Mouse (Mus musculus) testis, adult 2 months (tissue): ENCODE measurements around the gene Pars2. TPM values are rescaled to one million over a fixed set of nuclear protein-coding genes. Genes with fewer than 3 reads are reported as not detected.
A peak's percentile ranks its signal among the peaks of the same experiment; 100 is the strongest.

Source experiments
- H3K27ac ChIP-seq: fragments of 200-500 bp; 2 replicates; pipeline ENCODE4 v1.5.1; 2012; ENCODE audit warnings: low read depth, low read length; ENCODE audit not compliant: control insufficient read depth, insufficient read depth
- H3K27me3 ChIP-seq: fragments of 200-500 bp; 2 replicates; pipeline ENCODE4 v1.6.1; 2012; ENCODE audit warnings: mild to moderate bottlenecking, low read length, moderate library complexity; ENCODE audit not compliant: control insufficient read depth, insufficient read depth
- H3K36me3 ChIP-seq: fragments of 200-500 bp; 2 replicates; pipeline ENCODE4 v1.6.1; 2012; ENCODE audit warnings: mild to moderate bottlenecking, low read length; ENCODE audit not compliant: control insufficient read depth, insufficient read depth
- H3K4me1 ChIP-seq: fragments of 200-500 bp; 2 replicates; pipeline ENCODE4 v1.6.1; 2012; ENCODE audit warnings: low read length; ENCODE audit not compliant: control insufficient read depth, insufficient read depth
- H3K4me3 ChIP-seq: fragments of 200-500 bp; 2 replicates; pipeline ENCODE4 v1.5.1; 2012; ENCODE audit warnings: low read depth, mild to moderate bottlenecking, low read length, moderate library complexity, mixed read lengths; ENCODE audit not compliant: control insufficient read depth
- CTCF ChIP-seq: fragments of 200-500 bp; IDR thresholded peaks from 2 replicates; pipeline ENCODE4 v1.5.1; 2012; ENCODE audit warnings: low read depth, mild to moderate bottlenecking, inconsistent platforms, low read length, moderate library complexity; ENCODE audit not compliant: control insufficient read depth, insufficient read depth, insufficient replicate concordance
- POLR2A ChIP-seq: fragments of 200-500 bp; IDR thresholded peaks from 2 replicates; pipeline ENCODE4 v1.6.1; 2012; ENCODE audit warnings: low read depth, mild to moderate bottlenecking, inconsistent platforms, low read length, moderate library complexity; ENCODE audit not compliant: control insufficient read depth
- polyA plus RNA-seq: library from polyadenylated mRNA; depleted of rRNA; stranded (reverse); fragments of >200 nt; gene quantifications from 2 replicates; pipeline ENCODE4 v1.2.3, GENCODE M21; 2012

The Pars2 gene
- polyA plus RNA-seq, 1 experiment: 2.3 TPM

DNA sequence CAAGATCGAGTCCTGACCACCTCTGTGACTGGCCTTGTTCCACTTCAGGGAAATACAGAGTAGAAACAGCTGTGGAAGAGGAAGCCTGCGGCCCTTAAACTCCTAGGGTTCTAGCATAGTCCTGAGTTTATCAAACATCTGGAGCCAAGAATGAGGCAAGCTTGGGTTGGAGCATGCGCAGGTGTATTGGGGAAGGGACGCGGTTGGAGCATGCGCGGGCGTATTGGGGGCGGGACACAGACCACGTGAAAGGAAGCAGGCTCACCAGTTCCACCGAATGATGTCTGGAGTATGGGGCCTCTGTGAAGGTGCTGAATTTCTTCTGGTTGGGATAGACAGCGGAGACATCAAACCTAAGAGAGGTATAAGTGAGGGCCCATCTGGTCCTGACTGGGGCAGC lies 35.2 kb upstream of the Pars2 start:
- peaks cover 11% of the 10 kb centered on the region for H3K4me1 ChIP-seq
- no peak for TF ChIP-seq CTCF
- no peak for TF ChIP-seq POLR2A
- no peaks in the 10 kb centered on the region for H3K27me3 ChIP-seq
- H3K27ac ChIP-seq: no peak overlapping the region
- H3K4me3 ChIP-seq: peak overlapping the region; percentile 41
- H3K36me3 ChIP-seq: no peaks in the 10 kb centered on the region

GRCm38 (mm10) chr4:106617056-106617455 lies 33.8 kb upstream of the Pars2 start, which contains the start of gene Lexm:
Gene Lexm (minus strand): TSS chr4:106617241.
- TF ChIP-seq CTCF (no peak), POLR2A (peak; percentile 35; the same call in 1 of the 2 replicates)
- H3K27me3 ChIP-seq: no peaks in the 10 kb centered on the region
- H3K36me3 ChIP-seq: no peaks in the 10 kb centered on the region
- no peak within 1 kb of the TSS for H3K27ac ChIP-seq
- H3K4me1 ChIP-seq: peaks cover 16% of the 10 kb centered on the region
- H3K4me3 ChIP-seq: peak within 1 kb of the TSS; percentile 80

DNA sequence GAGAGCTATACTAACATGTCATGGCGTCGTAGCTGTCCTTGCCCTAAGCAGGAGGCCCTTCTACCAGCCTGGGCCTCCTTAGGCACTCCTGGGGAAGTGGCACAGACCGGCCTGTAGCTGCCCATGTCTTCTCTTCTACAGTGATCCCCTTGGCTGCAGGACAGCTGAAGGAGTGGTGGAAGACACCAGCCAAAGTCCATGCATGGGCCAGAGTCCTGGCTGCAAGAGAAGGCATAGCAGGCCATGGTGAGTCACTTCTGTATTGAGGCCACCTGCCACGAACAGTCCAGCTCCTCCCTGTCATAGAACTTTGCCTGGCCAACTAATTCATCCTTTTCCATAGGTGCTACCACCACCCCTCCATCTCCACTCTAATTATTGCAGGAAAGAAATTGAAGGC lies 32.0 kb upstream of the Pars2 start:
- H3K36me3 ChIP-seq: no peaks in the 10 kb centered on the region
- H3K27me3 ChIP-seq: no peaks in the 10 kb centered on the region
- no peak overlapping the region for H3K4me3 ChIP-seq

GRCm38 (mm10) chr4:106621428-106621827 lies 29.4 kb upstream of the Pars2 start:
- H3K4me3 ChIP-seq: no peak overlapping the region
- peaks cover 24% of the 10 kb centered on the region for H3K4me1 ChIP-seq
- no peak for TF ChIP-seq POLR2A
- no peak for TF ChIP-seq CTCF
- H3K27me3 ChIP-seq: no peaks in the 10 kb centered on the region
- no peak overlapping the region for H3K27ac ChIP-seq
- no peaks in the 10 kb centered on the region for H3K36me3 ChIP-seq

More for the DNA sequence above, 32.0 kb upstream of the Pars2 start:
- no peak for TF ChIP-seq POLR2A
- TF ChIP-seq CTCF: no peak
- Histone ChIP-seq H3K27ac (no peak overlapping the region), H3K4me1 (peaks cover 23% of the 10 kb centered on the region)

DNA sequence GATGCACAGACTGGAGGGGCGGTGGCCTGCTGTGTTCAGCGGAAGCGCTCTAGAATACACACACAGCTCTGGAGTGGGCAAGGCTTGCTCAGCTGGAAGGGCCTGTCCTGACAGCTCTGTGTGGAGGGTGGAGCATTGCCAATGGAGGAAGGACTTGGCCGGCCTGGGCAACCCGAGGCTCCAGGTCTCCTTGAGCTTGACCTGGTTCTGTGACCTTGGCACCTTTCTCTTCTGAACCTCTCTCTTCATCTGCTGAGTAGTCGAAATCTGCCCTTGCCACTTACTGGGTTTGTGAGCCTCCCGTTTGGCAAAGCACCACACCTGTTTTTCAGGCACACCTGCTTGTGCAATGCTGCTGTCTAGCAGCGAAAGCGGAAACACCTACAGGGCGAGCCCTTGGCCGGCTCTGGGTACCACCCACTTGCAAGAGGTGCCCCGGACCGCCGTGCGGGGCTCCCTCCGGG lies 28.8 kb upstream of the Pars2 start, which contains the start of gene Ttc22:
Ttc22 (plus strand) TSS at position 403 of the 464 bp plus-strand sequence.
- no peak within 1 kb of the TSS; the same call in 1 of the 2 replicates for H3K4me3 ChIP-seq
- no peak within 1 kb of the TSS for H3K27ac ChIP-seq
- peaks cover 22% of the 10 kb centered on the region for H3K4me1 ChIP-seq
- H3K36me3 ChIP-seq: no peaks in the 10 kb centered on the region
- H3K27me3 ChIP-seq: no peaks in the 10 kb centered on the region
- TF ChIP-seq CTCF: no peak
- TF ChIP-seq POLR2A: no peak

- no peak overlapping the region for H3K27ac ChIP-seq
- TF ChIP-seq CTCF (no peak), POLR2A (no peak)
- H3K4me3 ChIP-seq: no peak overlapping the region; the same call in 1 of the 2 replicates
- H3K27me3 ChIP-seq: no peaks in the 10 kb centered on the region
- peaks cover 23% of the 10 kb centered on the region for H3K4me1 ChIP-seq
- no peaks in the 10 kb centered on the region for H3K36me3 ChIP-seq
These were observed 28.2 kb upstream of the Pars2 start for GRCm38 (mm10) chr4:106622712-106623111.

GRCm38 (mm10) chr4:106624271-106624670 lies 26.6 kb upstream of the Pars2 start:
- TF ChIP-seq POLR2A (no peak), CTCF (no peak)
- Histone ChIP-seq H3K4me1 (peaks cover 26% of the 10 kb centered on the region), H3K4me3 (no peak overlapping the region), H3K27ac (no peak overlapping the region), H3K27me3 (no peaks in the 10 kb centered on the region), H3K36me3 (no peaks in the 10 kb centered on the region)

DNA sequence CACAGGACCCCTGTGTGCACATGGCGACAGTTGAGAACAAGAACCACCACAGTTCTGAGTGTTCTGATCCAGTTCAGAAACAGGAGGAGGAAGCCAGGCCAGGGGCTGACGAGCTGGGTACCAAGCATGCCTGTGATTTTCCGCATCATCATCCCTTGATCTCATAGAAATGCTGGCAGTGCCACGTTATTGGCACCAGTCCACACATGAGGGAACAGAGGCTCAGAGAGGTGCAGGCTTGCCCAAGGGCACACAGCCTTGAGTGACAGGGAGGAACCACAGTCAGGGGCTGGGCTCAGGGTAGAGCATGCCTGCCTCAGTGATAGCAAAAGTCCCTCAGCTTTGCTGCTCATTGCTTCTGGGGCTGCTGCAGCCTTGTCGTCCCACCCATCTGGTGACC lies 23.1 kb upstream of the Pars2 start:
- Histone ChIP-seq H3K27me3 (no peaks in the 10 kb centered on the region), H3K36me3 (no peaks in the 10 kb centered on the region), H3K4me3 (no peak overlapping the region), H3K4me1 (peaks cover 16% of the 10 kb centered on the region), H3K27ac (no peak overlapping the region)
- no peak for TF ChIP-seq POLR2A
- no peak for TF ChIP-seq CTCF
